Mouse (Mus musculus): ENCODE results near the gene Reln.

Gene Reln

GRCm38 (mm10) chr5:21933340-21934075, 411.0 kb downstream of the Reln start:
- DNase-seq (ENCODE audit: low read depth) = no peak

- DNase-seq (ENCODE audit: low read depth) = no peak
These were observed 413.4 kb downstream of the Reln start for GRCm38 (mm10) chr5:21931151-21931550.

- DNase-seq (ENCODE audit: low read depth) = no peak
These were observed 424.2 kb downstream of the Reln start for GRCm38 (mm10) chr5:21920310-21920709.

GRCm38 (mm10) chr5:21919281-21919780, 425.2 kb downstream of the Reln start:
- no peak for DNase-seq (ENCODE audit: low read depth)

GRCm38 (mm10) chr5:21915973-21916372, 428.5 kb downstream of the Reln start:
- no peak for DNase-seq (ENCODE audit: low read depth)

GRCm38 (mm10) chr5:21914776-21915175, 429.7 kb downstream of the Reln start:
- DNase-seq (ENCODE audit: low read depth) = no peak

GRCm38 (mm10) chr5:21912835-21913530, 431.5 kb downstream of the Reln start:
- DNase-seq (ENCODE audit: low read depth) = no peak

- no peak for DNase-seq (ENCODE audit: low read depth)
These were observed 433.8 kb downstream of the Reln start for GRCm38 (mm10) chr5:21910726-21911125.

GRCm38 (mm10) chr5:21909713-21910112, 434.8 kb downstream of the Reln start:
- no peak for DNase-seq (ENCODE audit: low read depth)

- DNase-seq (ENCODE audit: low read depth) = no peak
These were observed 443.1 kb downstream of the Reln start for GRCm38 (mm10) chr5:21901411-21901810.

- DNase-seq (ENCODE audit: low read depth) = no peak
These were observed 443.6 kb downstream of the Reln start for GRCm38 (mm10) chr5:21900891-21901290.

GRCm38 (mm10) chr5:21898875-21899274, 445.6 kb downstream of the Reln start:
- no peak for DNase-seq (ENCODE audit: low read depth)

GRCm38 (mm10) chr5:21896586-21896985, 447.9 kb downstream of the Reln start:
- DNase-seq (ENCODE audit: low read depth) = no peak

- DNase-seq (ENCODE audit: low read depth) = no peak
These were observed 450.3 kb downstream of the Reln start for GRCm38 (mm10) chr5:21894168-21894567.

GRCm38 (mm10) chr5:21866750-21867149, 477.8 kb downstream of the Reln start:
- no peak for DNase-seq (ENCODE audit: low read depth)

GRCm38 (mm10) chr5:21866311-21866712, 478.2 kb downstream of the Reln start:
- DNase-seq (ENCODE audit: low read depth) = no peak

- no peak for DNase-seq (ENCODE audit: low read depth)
These were observed 479.0 kb downstream of the Reln start, which contains the start of gene Slc26a5 for GRCm38 (mm10) chr5:21865346-21866107. TSS of gene Slc26a5 (minus strand) at chr5:21865604.

GRCm38 (mm10) chr5:21858653-21859052, 485.8 kb downstream of the Reln start:
- no peak for DNase-seq (ENCODE audit: low read depth)

- DNase-seq (ENCODE audit: low read depth) = no peak
These were observed 492.7 kb downstream of the Reln start for GRCm38 (mm10) chr5:21851679-21852340.

- no peak for DNase-seq (ENCODE audit: low read depth)
These were observed 497.1 kb downstream of the Reln start for GRCm38 (mm10) chr5:21847438-21847837.

- DNase-seq (ENCODE audit: low read depth) = no peak
These were observed 497.7 kb downstream of the Reln start for GRCm38 (mm10) chr5:21846616-21847290.
